Comparison of ENCODE assay signal across 15 mouse cellular contexts in genomic region chr7:6415442-6415787, GRCm38 (mm10). TPM values are rescaled to one million over a fixed set of nuclear protein-coding genes. Genes with fewer than 3 reads are reported as not detected.
DNase-seq lines count a peak whose midpoint lies in the region; ATAC-seq lines count a peak whose summit lies in the region.
"Had no signal": no experiment of that assay in that cellular context is flagged by ENCODE, and none has a peak within 500 bp of the region (broad histone marks: within the 10 kb centered on the region; RNA-seq: fewer than 3 reads in every experiment).

No protein-coding gene starts in this region.

- H3K27me3 ChIP-seq in neural tube, embryonic 11.5 days (ENCODE audit: control insufficient read depth, insufficient read depth, low read length), result no peaks in the 10 kb centered on the region
- no peaks in the 10 kb centered on the region for H3K27me3 ChIP-seq in hindbrain, embryonic 11.5 days (ENCODE audit: control insufficient read depth, insufficient read depth, low read length)
- H3K27me3 ChIP-seq in midbrain, embryonic 13.5 days, result no peaks in the 10 kb centered on the region

- no peak overlapping the region for H3K4me3 ChIP-seq in neural tube, embryonic 11.5 days (ENCODE audit: low read depth, low read length)
- peak overlapping the region; percentile 19; the same call in 1 of the 2 replicates for H3K4me3 ChIP-seq in hindbrain, embryonic 11.5 days (ENCODE audit: low read depth, low read length)
- H3K4me3 ChIP-seq in midbrain, embryonic 13.5 days (replicated peaks), result peak overlapping the region; percentile 40
- H3K4me3 ChIP-seq: heart, adult 2 months; liver, embryonic 12.5 days had no signal

- 0 out of 2 replicates have a peak, but pooled peaks have one; percentile 16 for ATAC-seq in neural tube, embryonic 11.5 days (ENCODE audit: insufficient read depth, low FRiP score, low TSS enrichment)
- ATAC-seq in hindbrain, embryonic 11.5 days (ENCODE audit: low FRiP score), result peak; percentile 29
- peak; percentile 48 for ATAC-seq in midbrain, embryonic 13.5 days
- ATAC-seq: liver, embryonic 12.5 days had no signal

- no peak overlapping the region for H3K4me2 ChIP-seq in neural tube, embryonic 11.5 days (ENCODE audit: low read depth)
- H3K4me2 ChIP-seq in hindbrain, embryonic 11.5 days (replicated peaks; ENCODE audit: low read depth, low read length), result peak overlapping the region; percentile 23
- peak overlapping the region; percentile 54 for H3K4me2 ChIP-seq in midbrain, embryonic 13.5 days (replicated peaks)
- H3K4me2 ChIP-seq: liver, embryonic 12.5 days had no signal

- H3K9ac ChIP-seq in neural tube, embryonic 11.5 days (ENCODE audit: low read length), result no peak overlapping the region
- H3K9ac ChIP-seq in hindbrain, embryonic 11.5 days (ENCODE audit: low read depth, low read length), result no peak overlapping the region
- peak overlapping the region; percentile 54 for H3K9ac ChIP-seq in midbrain, embryonic 13.5 days (replicated peaks)
- H3K9ac ChIP-seq: liver, embryonic 12.5 days had no signal

- WGBS in neural tube, embryonic 11.5 days, result 23% methylated on average over 8 of the region's 8 CpGs
- WGBS in hindbrain, embryonic 11.5 days, result 17% methylated on average over 8 of the region's 8 CpGs
- 14% methylated on average over 8 of the region's 8 CpGs for WGBS in midbrain, embryonic 13.5 days

- no peaks in the 10 kb centered on the region for H3K36me3 ChIP-seq in neural tube, embryonic 11.5 days (ENCODE audit: control insufficient read depth, insufficient read depth, low read length)
- no peaks in the 10 kb centered on the region for H3K36me3 ChIP-seq in hindbrain, embryonic 11.5 days (ENCODE audit: control insufficient read depth, insufficient read depth, low read length)
- H3K36me3 ChIP-seq in midbrain, embryonic 13.5 days, result no peaks in the 10 kb centered on the region
- H3K36me3 ChIP-seq: liver, embryonic 12.5 days had no signal

- no peaks in the 10 kb centered on the region for H3K4me1 ChIP-seq in neural tube, embryonic 11.5 days (ENCODE audit: control insufficient read depth, insufficient read depth, low read length)
- H3K4me1 ChIP-seq in hindbrain, embryonic 11.5 days (replicated peaks; ENCODE audit: control insufficient read depth, insufficient read depth, low read length), result no peaks in the 10 kb centered on the region
- H3K4me1 ChIP-seq in midbrain, embryonic 13.5 days (replicated peaks), result peaks cover 10% of the 10 kb centered on the region; the same call in 1 of the 2 replicates
- H3K4me1 ChIP-seq: liver, embryonic 12.5 days had no signal

- no peak overlapping the region for H3K27ac ChIP-seq in neural tube, embryonic 11.5 days (ENCODE audit: low read depth, low read length)
- no peak overlapping the region for H3K27ac ChIP-seq in hindbrain, embryonic 11.5 days (ENCODE audit: low read depth, low read length)
- H3K27ac ChIP-seq in midbrain, embryonic 13.5 days, result no peak overlapping the region
- H3K27ac ChIP-seq: heart, adult 2 months; liver, embryonic 12.5 days had no signal

- no peaks in the 10 kb centered on the region for H3K9me3 ChIP-seq in neural tube, embryonic 11.5 days (ENCODE audit: control insufficient read depth, low read length)
- H3K9me3 ChIP-seq in hindbrain, embryonic 11.5 days (ENCODE audit: control insufficient read depth, low read length), result no peaks in the 10 kb centered on the region
- no peaks in the 10 kb centered on the region for H3K9me3 ChIP-seq in midbrain, embryonic 13.5 days
- H3K9me3 ChIP-seq: liver, embryonic 12.5 days had no signal

- DNase-seq in neural tube, embryonic 11.5 days (ENCODE audit: low spot score), result no peak
- DNase-seq in neural tube, embryonic 10.5 days (ENCODE audit: extremely low spot score, low spot score), result no peak
- DNase-seq in hindbrain, embryonic 11.5 days (ENCODE audit: low spot score), result no peak
- DNase-seq in thymus, postnatal 10 days (ENCODE audit: low spot score in 2 of 2), result no peak
- DNase-seq in cerebellum, adult 8-10 months, result no peak
- DNase-seq in layer of hippocampus, adult 9-10 months (ENCODE audit: low spot score), result no peak
- no peak for DNase-seq in right cerebral cortex, postnatal 36 days (ENCODE audit: low spot score in 2 of 2)
- DNase-seq: heart, adult 2 months; heart, postnatal 10 days; kidney, adult 2 months; kidney, postnatal 4 days; lung, postnatal 10 days; thymus, adult 2 months had no signal

RNA-seq across cellular contexts. Expression of gene Gm20715, which starts 5.3 kb away (rescaled TPM):
- not detected in 2 replicates for polyA plus RNA-seq in neural tube, embryonic 11.5 days (2014; fragmentation: Nextera tagmentation; extraction: Ambion mirVana)
- not detected in 2 replicates for polyA plus RNA-seq in hindbrain, embryonic 11.5 days (2014; fragmentation: Nextera tagmentation; extraction: Ambion mirVana)
- 0.06 and 0.07 TPM in 2 replicates for polyA plus RNA-seq in midbrain, embryonic 13.5 days (2015; fragmentation: Nextera tagmentation; extraction: Ambion mirVana)
- polyA plus RNA-seq: heart, adult 2 months; kidney, adult 2 months; liver, embryonic 12.5 days; thymus, adult 2 months had no signal

RNA-seq across cellular contexts. Expression of gene Smim17, which starts 16.9 kb away (rescaled TPM):
- 0.07 and 0.33 TPM in 2 replicates for polyA plus RNA-seq in neural tube, embryonic 11.5 days (2014; fragmentation: Nextera tagmentation; extraction: Ambion mirVana)
- 0.76 and 0.78 TPM in 2 replicates for polyA plus RNA-seq in hindbrain, embryonic 11.5 days (2014; fragmentation: Nextera tagmentation; extraction: Ambion mirVana)
- 2.4 and 3.4 TPM in 2 replicates for polyA plus RNA-seq in midbrain, embryonic 13.5 days (2015; fragmentation: Nextera tagmentation; extraction: Ambion mirVana)
- polyA plus RNA-seq: heart, adult 2 months; liver, embryonic 12.5 days; thymus, adult 2 months had no signal

RNA-seq across cellular contexts. Expression of gene Olfr1344, which starts 23.1 kb away (rescaled TPM):
- polyA plus RNA-seq in neural tube, embryonic 11.5 days (2014; fragmentation: Nextera tagmentation; extraction: Ambion mirVana), result not detected in 2 replicates
- not detected in 2 replicates for polyA plus RNA-seq in hindbrain, embryonic 11.5 days (2014; fragmentation: Nextera tagmentation; extraction: Ambion mirVana)
- not detected in 2 replicates for polyA plus RNA-seq in midbrain, embryonic 13.5 days (2015; fragmentation: Nextera tagmentation; extraction: Ambion mirVana)
- polyA plus RNA-seq: heart, adult 2 months; kidney, adult 2 months; liver, embryonic 12.5 days had no signal

RNA-seq across cellular contexts. Expression of gene Zfp28, which starts 32.3 kb away (rescaled TPM):
- 14.4 and 14.9 TPM in 2 replicates for polyA plus RNA-seq in neural tube, embryonic 11.5 days (2014; fragmentation: Nextera tagmentation; extraction: Ambion mirVana)
- 14.2 and 15.3 TPM in 2 replicates for polyA plus RNA-seq in hindbrain, embryonic 11.5 days (2014; fragmentation: Nextera tagmentation; extraction: Ambion mirVana)
- 16.2 and 18.5 TPM in 2 replicates for polyA plus RNA-seq in midbrain, embryonic 13.5 days (2015; fragmentation: Nextera tagmentation; extraction: Ambion mirVana)

RNA-seq across cellular contexts. Expression of gene Olfr1336, which starts 40.6 kb away (rescaled TPM):
- polyA plus RNA-seq in neural tube, embryonic 11.5 days (2014; fragmentation: Nextera tagmentation; extraction: Ambion mirVana), result not detected in 2 replicates
- 0.03 TPM in 1 of 2 replicates, not detected in the other for polyA plus RNA-seq in hindbrain, embryonic 11.5 days (2014; fragmentation: Nextera tagmentation; extraction: Ambion mirVana)
- not detected in 2 replicates for polyA plus RNA-seq in midbrain, embryonic 13.5 days (2015; fragmentation: Nextera tagmentation; extraction: Ambion mirVana)
- polyA plus RNA-seq: heart, adult 2 months; kidney, adult 2 months; liver, embryonic 12.5 days; thymus, adult 2 months had no signal
